Mouse (Mus musculus): ENCODE measurements around the gene Tshz2.

Tshz2 gene

DNA sequence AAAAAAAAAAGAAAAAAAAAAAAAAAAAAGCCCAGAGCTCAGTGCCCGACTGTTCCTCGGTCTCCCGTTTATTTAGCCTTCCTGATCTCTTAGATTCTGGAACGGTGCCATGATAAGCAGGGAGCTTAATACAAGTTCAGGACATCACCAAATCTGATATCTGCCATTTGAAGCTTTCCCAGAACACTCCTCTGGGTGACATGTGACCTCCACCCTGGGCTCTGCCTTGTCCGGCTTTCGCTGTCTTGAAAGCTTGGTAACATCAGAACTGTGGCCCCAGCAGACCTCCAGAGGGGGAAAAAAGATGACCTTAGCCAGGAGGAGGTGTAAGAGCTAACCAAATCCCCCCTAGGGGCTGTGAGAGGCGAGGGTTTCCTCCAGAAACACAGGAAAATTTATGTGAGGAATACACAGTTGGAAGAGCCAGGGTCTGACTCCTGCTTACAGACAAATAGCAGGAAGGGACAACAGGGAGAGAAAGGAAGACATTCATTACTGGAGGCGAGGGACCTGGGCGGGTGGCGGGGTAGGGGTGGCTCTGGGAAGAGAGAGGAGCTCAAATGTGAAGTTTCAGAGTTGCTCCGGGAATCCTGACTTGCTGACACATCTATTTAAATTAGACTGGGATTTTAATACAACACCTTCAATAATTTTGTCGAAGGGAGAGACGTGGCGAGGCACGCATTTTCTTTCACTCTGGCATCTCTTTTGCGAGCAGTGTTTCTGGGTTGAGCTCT, 363.9 kb downstream of the Tshz2 start:
- in situ Hi-C loops (cut with MboI; ENCODE audit: low sequenced_read_pairs): no loop called here

DNA sequence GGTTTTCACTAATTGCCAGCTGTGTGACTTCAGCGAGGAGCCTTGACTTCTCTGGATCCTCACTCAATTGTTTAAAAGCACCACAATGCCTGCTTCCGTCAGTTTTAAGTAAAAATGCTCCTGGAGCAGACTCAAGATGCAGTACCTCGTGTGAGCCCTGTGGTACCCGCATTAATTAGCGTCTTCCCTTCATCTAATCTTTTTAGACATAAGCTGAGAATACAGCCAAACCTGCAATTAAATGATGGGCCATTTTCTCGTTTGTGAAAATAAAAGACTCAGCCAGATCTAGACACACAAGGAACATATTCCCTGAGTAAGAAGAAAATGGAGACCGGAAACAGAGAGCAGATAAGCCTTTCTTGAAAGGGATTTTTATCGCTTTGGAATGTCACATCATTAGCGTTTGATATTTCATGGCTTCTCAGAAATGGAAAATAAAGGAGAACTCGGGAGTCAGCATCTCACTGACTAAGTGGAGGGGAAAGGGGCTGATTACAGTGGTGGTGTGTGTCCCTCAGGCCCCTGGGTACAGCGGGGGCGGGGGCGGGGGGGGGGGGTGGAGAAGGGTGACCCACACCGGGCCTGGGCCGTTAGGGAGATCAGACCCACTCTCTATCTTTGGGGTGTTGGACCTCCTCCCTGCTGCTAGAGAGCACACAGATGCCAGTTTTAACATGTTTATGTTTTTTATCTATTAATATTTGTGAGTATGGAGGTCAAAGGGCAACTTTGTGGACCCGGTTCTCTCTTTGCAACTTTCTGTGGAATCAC, 364.6 kb downstream of the Tshz2 start:
- in situ Hi-C loops (cut with MboI; ENCODE audit: low sequenced_read_pairs): no loop called here

DNA sequence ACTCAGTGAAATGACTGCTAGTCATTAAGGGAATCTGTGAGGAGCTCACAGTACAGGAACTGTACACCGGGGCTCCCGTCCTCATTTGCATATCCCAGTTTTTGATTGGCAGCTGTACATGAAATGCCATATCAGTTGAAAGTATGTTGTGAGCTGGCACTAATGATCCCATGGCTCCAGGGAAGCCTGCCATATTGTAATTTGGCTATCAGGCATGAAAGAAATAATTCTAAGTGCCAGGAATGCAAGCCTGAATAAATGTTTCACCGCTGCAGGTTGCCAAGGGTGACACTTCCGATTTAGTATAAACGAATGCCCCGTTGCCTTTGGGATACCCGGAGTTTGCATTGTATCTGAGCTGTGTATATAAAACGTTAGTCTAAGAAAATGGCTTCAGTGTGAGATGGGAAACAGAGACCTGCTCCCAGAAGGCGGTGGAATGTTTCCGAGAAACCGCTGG, 366.1 kb downstream of the Tshz2 start:
- in situ Hi-C loops (cut with MboI; ENCODE audit: low sequenced_read_pairs): no loop called here

DNA sequence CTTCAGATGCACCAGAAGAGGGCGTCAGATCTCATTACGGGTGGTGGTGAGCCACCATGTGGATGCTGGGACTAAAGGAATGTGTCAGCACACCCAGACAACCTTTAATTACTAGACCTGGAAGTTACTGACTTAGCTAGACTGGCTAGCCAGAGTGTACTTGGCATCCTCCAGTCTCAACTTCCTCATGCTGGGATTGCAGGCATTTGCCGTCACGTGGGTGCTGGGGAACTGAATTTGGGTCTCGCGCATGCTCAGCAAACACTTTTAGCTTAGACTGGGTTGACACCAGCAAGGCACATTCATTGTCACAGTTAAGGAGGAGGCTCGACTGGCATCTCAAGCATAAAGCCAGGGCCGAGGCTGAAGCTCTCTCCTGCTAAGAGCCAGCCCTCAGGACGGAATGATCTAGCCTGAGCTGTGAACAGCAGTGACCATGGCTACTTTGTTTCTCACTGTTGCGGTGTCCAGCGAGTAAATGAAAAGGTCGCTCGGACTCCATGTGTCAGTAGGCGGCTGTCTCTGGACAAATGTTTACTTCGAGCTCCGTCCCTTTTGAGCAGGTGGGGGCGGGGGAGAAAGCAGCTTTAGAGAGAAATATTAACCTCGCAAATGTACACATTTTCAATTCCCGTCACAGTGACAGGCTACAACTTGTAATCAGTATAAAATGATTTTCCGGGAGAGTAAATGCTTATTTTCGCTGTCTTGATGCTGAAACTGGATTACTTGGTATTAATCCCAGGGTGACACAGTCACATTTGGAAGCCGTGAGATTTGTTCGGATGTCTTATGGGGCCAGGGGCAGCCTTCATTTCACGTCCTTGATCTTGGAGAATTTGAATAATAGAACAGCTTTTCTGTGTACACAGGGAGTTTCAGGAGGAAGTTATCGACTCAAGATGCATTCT, 370.0 kb downstream of the Tshz2 start:
- in situ Hi-C loops (cut with MboI; ENCODE audit: low sequenced_read_pairs): no loop called here

DNA sequence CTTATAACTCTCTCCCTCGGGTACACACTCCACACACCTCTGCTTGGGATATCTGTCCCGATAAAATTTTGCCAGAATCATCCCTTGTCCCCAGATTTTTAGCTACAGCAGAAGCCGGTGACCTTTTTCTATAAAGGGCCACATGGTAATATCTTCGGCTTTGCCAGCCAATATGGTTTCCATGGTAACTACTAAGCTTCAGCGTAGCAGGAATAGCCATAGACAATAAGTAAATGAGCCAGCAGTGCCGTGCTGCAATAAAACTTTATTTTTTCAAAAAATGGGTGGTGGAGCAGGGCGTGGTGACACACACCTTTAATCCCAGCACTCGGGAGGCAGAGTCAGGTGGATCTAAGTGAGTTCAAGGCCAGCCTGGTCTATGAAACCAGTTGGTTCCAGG, 370.9 kb downstream of the Tshz2 start:
- in situ Hi-C loops (cut with MboI; ENCODE audit: low sequenced_read_pairs): no loop called here

DNA sequence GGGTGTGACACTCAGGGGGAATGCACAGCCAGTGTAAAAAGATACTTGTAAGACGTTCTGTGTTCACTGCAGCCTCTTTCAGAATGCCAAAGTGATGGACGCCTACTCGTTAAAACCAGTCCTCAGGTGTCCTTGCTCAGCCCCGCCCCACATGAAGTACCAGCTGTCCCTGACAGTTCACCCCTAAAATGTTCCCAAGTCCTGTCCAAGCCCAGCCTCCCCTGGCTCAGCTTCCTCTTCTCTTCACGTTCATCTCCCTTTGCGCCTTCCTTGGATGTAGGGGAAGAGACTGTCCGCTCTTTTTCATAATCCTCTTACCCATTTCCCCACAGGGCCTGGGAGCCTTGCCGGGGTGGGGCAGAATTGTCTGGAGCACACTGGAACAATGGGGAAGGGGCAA, 374.0 kb downstream of the Tshz2 start:
- in situ Hi-C loops (cut with MboI; ENCODE audit: low sequenced_read_pairs): no loop called here

DNA sequence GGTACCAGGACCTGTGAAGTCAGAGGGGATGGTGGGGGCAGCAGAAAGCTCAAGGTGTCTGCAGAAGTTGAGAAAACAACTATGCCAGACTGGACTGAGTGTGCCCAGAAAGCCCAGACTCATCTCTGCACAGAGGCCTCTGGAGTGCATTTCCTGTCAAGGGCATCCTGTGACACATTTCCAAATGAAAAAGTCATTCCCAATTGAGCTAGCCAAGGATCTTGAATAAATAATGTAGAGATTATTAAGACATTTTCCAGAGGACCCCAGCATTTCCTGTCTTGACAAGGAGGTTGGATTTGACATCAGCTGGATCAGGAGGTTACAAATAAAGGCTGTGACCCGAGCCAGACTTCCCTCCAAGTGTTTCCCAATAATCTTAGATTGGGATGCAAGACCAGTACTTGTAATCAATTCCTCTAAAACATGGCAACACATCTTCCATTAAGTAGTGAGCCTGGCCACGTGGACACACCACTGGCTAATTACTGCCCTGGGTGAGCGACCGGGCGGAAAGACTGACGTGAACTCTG, 374.7 kb downstream of the Tshz2 start:
- in situ Hi-C loops (cut with MboI; ENCODE audit: low sequenced_read_pairs): no loop called here

DNA sequence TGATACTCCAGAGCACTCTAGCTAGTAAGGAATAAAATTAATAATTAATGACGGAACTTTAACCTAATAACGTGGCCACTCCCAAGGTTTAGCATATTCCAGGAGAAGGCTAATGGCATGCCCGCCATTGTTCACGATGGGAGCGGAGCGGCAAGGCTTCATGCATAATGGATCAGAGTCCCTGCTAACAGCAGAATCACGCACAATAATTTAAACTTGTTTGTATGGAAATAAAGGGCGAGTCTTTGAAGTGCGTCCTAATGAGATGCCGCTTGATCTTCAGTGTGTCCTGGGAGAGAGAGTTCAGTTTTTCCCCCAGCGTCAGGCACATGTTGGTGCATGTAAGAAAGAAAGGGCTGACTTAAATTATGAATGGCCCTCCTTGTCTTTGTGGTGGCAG, 376.9 kb downstream of the Tshz2 start:
- in situ Hi-C loops (cut with MboI; ENCODE audit: low sequenced_read_pairs): no loop called here

DNA sequence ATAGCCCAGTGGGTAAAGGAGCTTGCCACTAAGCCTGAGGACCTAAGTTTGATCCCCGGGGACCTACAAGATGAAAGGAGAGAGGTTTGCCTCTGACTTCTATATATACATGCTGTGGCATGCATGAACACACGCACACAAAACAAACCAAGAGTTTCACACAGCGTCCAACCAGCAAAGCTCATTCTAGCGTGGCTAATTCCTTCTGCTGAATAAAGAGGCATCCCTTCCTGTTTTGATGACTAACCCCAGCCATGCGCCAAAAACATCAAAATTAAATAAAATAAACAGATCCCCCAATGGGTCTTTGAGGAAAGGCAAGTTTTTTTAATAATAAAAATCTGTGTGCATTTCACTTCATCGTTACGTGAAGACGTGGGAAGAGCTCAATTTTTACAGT, 379.0 kb downstream of the Tshz2 start:
- in situ Hi-C loops (cut with MboI; ENCODE audit: low sequenced_read_pairs): no loop called here

DNA sequence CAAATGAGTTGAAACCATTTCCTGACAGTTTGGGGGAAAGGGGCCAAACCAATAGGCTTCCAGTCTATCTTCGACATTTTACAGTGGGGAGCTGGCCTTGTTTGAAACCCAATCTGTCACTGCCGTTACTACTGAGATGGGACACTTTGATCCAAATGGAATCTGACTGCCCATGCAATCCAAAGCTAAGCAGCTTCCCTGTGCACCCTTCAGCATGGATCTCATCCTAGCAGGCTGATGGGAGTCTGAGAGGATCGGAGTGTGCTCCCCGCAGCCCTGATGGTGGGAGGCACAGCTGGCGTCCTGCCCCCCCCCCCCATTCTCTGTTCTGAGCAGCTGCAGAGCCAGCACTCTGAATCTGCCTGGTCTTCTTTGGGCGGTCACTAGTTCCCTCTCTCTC, 384.5 kb downstream of the Tshz2 start:
- in situ Hi-C loops (cut with MboI; ENCODE audit: low sequenced_read_pairs): no loop called here

DNA sequence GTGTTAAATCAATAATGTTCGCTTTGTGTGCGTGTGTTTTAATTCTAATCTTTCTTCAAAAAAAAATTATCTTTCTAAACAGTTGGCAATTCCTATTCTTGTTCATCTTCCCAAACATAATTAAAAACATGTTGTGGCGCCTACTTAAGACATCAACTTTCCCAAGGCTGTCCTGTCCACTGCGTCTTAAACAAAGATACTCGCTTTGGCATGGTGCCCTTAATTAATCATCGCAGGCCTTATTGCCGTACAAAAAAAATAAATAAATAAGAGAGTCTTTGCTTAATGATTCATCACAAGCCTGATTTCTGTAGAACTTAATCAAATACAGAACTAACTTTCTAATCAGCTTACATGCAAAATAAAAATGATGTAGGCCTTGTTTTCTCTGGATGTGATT, 385.1 kb downstream of the Tshz2 start:
- in situ Hi-C loops (cut with MboI; ENCODE audit: low sequenced_read_pairs): no loop called here

DNA sequence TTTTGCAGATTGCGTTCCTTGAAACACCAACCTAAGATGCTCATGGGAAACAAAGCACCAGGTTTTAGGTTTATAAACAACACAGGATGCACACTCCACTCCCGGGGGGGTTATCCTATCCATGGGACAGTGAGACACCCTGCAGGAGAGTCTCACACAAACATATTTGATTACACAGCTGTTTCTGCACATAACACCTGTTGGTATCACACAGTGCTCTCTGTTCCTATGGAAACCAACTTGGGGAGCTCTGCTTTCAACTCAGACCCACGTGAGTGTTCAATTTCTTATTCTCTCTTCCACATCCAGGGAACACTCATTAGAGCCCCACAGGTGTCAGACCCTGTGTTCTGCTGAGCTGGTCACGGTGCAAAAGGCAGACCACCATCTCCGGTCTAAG, 390.1 kb downstream of the Tshz2 start:
- in situ Hi-C loops (cut with MboI; ENCODE audit: low sequenced_read_pairs): no loop called here

DNA sequence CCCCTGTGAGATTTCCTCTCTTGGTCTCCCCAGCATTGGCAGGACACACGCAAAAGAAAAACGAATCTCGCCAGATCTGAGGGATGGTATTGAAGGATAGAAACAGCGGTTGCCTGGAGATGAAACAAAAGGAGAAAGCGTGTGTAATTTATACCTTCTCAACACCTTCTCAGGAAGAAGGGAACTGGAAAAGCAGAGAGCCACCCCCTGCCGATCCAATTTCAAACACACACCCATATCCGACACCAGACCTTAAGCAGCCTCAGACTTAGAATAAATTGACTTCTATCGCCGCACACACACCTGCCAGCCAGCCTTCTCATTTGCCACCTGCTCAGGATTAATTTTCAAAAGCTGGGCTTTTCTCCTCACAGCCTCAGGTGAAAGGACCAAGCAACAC, 390.9 kb downstream of the Tshz2 start:
- in situ Hi-C loops (cut with MboI; ENCODE audit: low sequenced_read_pairs): no loop called here

DNA sequence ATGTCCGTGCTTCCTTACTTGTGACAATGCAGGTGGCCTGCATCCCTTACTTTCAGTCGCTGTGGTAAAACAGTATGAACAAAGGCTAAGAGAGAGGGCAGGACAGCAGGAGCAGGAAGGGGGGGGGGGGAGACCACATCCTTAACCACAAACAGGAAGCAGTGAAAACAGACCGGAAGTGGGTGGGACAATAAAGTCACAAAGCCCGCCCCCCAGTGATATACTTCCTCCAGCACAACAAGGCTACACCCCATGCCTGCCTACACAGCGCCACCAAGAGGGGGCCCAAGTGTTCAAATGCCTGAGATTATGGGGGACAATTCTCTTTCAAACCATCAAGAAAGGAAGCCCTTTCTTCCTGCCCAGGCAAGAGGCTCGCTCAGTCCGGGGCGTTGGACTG, 392.1 kb downstream of the Tshz2 start:
- in situ Hi-C loops (cut with MboI; ENCODE audit: low sequenced_read_pairs): no loop called here

DNA sequence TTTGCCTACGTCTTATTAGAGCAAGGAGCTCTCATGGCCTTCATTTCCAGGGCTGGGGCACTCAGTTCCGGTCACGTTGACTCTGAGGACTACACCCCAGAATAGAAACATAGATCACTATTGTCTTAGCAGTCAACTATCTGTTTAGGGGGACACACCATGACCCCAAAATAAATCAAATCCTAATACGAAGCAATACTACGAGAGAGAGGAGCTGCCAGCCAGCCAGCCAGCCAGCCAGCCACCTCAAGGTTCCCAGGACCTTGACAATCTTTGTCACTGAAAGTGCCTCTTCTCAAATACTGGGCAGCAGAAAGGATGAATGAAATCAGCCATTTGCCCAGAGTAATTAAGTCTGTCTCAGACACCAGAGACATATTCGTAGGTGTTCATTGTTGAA, 393.1 kb downstream of the Tshz2 start:
- in situ Hi-C loops (cut with MboI; ENCODE audit: low sequenced_read_pairs): no loop called here

DNA sequence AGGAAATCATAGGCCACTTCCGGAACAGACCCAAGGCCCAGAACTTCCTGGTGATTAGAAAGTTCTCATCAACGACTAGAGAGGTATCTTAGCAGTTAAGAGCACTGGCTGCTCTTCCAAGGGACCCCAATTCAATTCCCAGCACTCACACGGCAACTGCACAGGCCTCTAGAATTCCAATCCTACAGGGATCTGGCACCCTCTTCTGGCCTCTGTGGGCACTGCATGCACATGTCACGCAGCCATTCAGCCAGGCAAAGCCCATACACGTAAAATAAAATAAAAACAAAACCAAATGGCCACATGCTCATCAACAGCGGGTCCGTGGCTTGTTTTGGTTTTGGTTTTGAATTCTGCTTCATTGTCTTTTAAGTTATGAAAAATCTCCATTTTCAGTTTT, 395.0 kb downstream of the Tshz2 start:
- in situ Hi-C loops (cut with MboI; ENCODE audit: low sequenced_read_pairs): no loop called here

DNA sequence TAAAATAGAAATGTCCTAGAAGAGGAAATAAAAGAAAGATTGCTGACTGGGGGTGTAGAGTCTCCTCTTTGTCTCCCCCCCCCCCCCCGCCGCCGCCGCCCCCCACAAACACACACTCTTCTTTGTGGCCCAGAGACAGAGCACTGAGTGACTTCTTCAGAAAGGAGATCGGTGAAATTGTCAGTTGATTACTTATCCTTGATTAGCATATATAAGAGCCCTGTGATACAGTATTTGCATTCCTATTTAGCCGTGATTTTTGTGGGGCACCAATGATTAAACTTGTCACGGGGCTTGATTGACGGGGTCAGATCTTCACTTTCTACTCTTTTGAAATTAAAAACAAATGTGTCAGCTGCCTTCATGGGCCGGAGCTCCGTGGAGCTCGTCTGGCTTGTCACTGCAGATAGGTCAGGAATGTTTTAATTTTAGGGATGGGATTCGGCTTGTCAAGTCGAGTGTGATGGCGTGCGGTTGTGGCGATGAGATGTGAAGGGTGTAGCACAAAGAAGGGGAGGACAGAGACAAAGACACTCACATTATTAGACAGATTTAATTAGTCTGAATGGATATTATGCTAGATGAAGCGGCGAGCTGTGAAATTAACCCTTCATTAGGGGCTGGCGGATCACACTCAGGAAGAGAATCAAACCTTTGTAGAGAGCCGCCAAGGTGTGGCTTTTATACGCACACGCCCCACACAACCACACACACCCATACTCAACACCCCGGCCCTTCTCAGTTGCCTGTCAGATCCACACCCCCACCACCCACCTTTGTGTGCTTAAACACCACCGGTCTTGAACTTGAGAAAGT, 395.9 kb downstream of the Tshz2 start:
- in situ Hi-C loops (cut with MboI; ENCODE audit: low sequenced_read_pairs): no loop called here

DNA sequence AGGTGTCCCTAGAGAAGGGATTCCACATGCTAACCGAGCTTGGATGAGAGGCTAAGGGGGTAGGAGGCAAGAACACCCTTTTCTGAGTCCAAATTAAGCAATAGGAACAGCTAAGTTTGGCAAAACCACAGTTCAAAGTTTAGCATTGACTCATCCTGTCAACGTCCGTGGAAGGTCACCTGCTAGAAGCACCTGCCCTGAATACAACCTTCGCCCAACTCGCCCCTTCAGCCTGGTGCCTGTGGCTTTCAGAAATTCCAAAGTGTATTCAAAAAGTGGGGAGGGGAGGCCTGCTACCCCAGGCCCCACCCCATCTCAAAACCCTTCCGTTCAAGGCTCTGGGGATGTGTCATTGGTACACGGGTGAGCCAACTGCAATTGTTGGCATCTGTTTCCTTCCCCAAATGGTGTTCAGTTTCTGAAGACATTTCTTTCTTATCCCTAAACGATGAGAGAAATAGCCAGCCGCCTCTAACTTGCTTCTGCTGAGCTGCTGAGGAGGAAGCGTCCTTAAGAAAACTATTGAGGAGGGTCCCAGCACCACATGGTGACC, 396.6 kb downstream of the Tshz2 start:
- in situ Hi-C loops (cut with MboI; ENCODE audit: low sequenced_read_pairs): no loop called here

DNA sequence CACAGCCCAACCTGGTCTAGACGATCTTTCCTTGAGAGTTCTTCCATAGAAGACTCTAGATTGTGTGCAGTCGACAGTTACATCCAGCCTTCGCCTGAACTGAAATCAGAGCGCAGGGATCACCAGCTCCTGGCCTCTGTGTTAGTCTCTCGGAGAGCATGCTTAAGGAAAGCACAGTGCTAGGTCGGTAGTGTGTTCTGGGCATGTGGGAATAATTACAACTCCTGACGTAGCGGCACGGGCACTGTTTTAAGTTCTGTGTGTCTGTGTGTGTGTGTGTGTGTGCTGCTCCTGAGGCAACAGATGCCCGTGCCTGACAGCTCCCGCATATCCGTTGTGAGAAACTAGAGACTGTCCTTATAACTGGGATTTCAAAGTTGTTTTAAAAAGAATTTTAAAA, 398.4 kb downstream of the Tshz2 start:
- in situ Hi-C loops (cut with MboI; ENCODE audit: low sequenced_read_pairs): no loop called here

DNA sequence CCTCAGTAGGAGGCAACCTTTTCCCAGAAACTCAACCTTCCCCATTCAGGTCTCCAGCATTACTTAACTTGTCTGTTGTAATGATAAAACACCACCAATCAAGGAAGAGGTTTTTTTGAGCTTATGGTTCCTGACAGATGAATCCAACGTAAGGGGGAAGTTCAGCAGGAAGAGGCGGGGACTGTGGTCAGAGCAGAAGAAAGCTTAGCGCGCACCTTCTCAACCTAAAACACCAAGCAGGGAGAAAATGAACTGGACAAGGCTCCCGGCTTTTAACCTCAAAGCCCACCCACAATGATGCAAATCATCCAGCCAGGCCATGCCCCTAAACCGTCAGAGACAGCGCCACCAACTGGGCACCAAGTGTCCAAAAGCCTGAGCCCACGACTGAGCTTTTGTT, 399.1 kb downstream of the Tshz2 start:
- in situ Hi-C loops (cut with MboI; ENCODE audit: low sequenced_read_pairs): no loop called here

Data from CH12F3 (cell line).